Mouse (Mus musculus) B cell, adult 67 days (primary cell): ENCODE data around the gene 4930539E08Rik. TPM values are rescaled to one million over a fixed set of nuclear protein-coding genes. Genes with fewer than 3 reads are reported as not detected.

Experiments used
- total RNA-seq, 2 experiments: library from RNA; stranded (reverse); gene quantifications; 4 replicates each; pipeline ENCODE4 v1.2.4; 2023

Gene 4930539E08Rik
- total RNA-seq = under 1 TPM; 0.27 to 0.38 TPM

GRCm38 (mm10) chr17:28915060-28915628, at the start of gene 4930539E08Rik:
Gene 4930539E08Rik (minus strand): TSS chr17:28915324.

GRCm38 (mm10) chr17:28951831-28952799, 37.0 kb upstream of the 4930539E08Rik start, which contains the start of gene Kctd20:
Gene Kctd20 (plus strand): TSS chr17:28951950.

DNA sequence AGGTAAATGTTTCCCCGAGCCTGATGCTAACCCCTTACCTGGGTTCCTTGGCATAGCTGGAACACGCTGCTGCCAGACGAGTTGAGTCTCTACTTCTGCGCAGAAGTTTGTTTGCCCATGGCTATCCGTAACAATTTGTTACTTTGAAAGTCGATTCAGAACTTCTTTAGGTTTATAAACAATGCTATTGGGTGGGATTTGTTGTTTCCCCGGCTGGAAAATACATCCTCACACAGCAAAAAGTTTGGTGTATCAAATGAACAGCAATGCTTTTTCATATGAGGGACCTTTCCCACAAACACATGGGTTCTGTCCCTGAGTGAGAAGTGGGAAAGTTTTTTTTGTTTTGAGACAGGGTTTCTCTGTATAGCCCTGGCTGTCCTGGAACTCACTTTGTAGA, 28.6 kb upstream of the 4930539E08Rik start, which contains the start of gene Pxt1:
TSS of gene Pxt1 (minus strand) at position 101 of the 400 bp plus-strand sequence.

DNA sequence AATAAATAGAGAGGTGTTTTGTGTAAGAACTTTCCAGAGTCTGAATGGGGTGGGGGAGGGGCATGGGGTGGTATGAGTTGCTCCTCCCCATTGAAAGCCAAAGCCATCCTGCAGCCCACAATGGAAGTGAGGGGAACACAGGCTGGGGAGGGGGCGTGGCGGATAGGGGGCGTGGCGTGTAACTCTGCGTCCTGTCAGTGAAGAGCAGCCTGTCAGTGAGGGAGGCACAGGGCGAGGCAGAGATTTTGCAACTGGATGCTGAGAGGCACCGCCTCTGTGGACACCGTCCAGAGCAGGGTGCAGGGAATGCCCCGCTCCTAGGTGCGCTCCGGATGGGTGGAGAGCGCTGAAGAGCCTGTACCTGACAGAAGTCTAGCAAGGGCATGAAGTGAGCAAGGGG, 56.9 kb downstream of the 4930539E08Rik start, which contains the start of gene Pnpla1:
TSS of gene Pnpla1 (plus strand) at position 207 of the 400 bp plus-strand sequence.

Other genes with a start within 250 kb of the 4930539E08Rik start
- under 1 TPM in 1 of 2 experiments, not detected in 1; 0.42 TPM for gene Slc26a8, start 225.1 kb downstream of the 4930539E08Rik start, total RNA-seq
- gene Mapk14, start 224.0 kb downstream of the 4930539E08Rik start, total RNA-seq = 100 to 1,000 TPM in 1 of 2 experiments, 10 to 100 TPM in 1; 89.1 to 121 TPM
- gene AC170998.1, start 189.2 kb downstream of the 4930539E08Rik start, total RNA-seq = 10 to 100 TPM in 1 of 2 experiments, 1 to 10 TPM in 1; 9.0 to 10.7 TPM
- not detected for gene Mapk13, start 146.0 kb downstream of the 4930539E08Rik start, total RNA-seq
- gene Brpf3, start 114.2 kb downstream of the 4930539E08Rik start, total RNA-seq = 10 to 100 TPM; 62.1 to 75.6 TPM
- gene Pnpla1, start 56.9 kb downstream of the 4930539E08Rik start, total RNA-seq = under 1 TPM in 1 of 2 experiments, not detected in 1; 0.27 TPM
- gene Pxt1, start 28.5 kb upstream of the 4930539E08Rik start, total RNA-seq = not detected
- 10 to 100 TPM; 80.3 to 82.1 TPM for gene Kctd20, start 36.6 kb upstream of the 4930539E08Rik start, total RNA-seq
- gene Stk38, start 92.7 kb upstream of the 4930539E08Rik start, total RNA-seq = 100 to 1,000 TPM; 204 to 207 TPM
- gene Srsf3, start 117.3 kb upstream of the 4930539E08Rik start, total RNA-seq = 100 to 1,000 TPM; 517 to 573 TPM
- gene Cdkn1a, start 175.7 kb upstream of the 4930539E08Rik start, total RNA-seq = 1 to 10 TPM; 2.0 to 3.2 TPM
- gene Rab44, start 198.8 kb upstream of the 4930539E08Rik start, total RNA-seq = 1 to 10 TPM in 1 of 2 experiments, under 1 TPM in 1; 0.26 to 1.3 TPM